Mouse (Mus musculus) stomach, embryonic 14.5 days (tissue): ENCODE measurements around the gene Olfr998. TPM values are rescaled to one million over a fixed set of nuclear protein-coding genes. Genes with fewer than 3 reads are reported as not detected.
"Not testable (repeated sequence)": the region's sequence is repeated elsewhere in the genome, so short reads cannot be mapped to it uniquely, and the experiment has no call there.

Source experiments
- ATAC-seq: fragments of 200-750 bp; cut with Nextera tagmentation; 2 replicates; pipeline ENCODE4 v1.8.0; 2017; ENCODE audit warnings: low read depth, moderate TSS enrichment; ENCODE audit not compliant: insufficient number of reproducible peaks, insufficient read depth, low FRiP score
- H3K27ac ChIP-seq: fragments of 300-500 bp; sonication (generic); 2 replicates; pipeline ENCODE4 v1.5.1; 2014; ENCODE audit warnings: mild to moderate bottlenecking, low read length, moderate library complexity, mixed read lengths
- H3K27me3 ChIP-seq: fragments of 300-500 bp; sonication (generic); 2 replicates; pipeline ENCODE4 v1.6.1; 2014; ENCODE audit warnings: low read length, control low read depth, mixed read lengths; ENCODE audit not compliant: control insufficient read depth, insufficient read depth
- H3K36me3 ChIP-seq: fragments of 300-500 bp; sonication (generic); 2 replicates; pipeline ENCODE4 v1.6.1; 2014; ENCODE audit warnings: mild to moderate bottlenecking, control low read depth, low read length, moderate library complexity, mixed read lengths; ENCODE audit not compliant: control insufficient read depth, insufficient read depth
- H3K4me1 ChIP-seq: fragments of 300-500 bp; sonication (generic); 2 replicates; pipeline ENCODE4 v1.6.1; 2014; ENCODE audit warnings: low read length, control low read depth, mixed read lengths; ENCODE audit not compliant: control insufficient read depth, insufficient read depth
- H3K4me2 ChIP-seq: fragments of 300-500 bp; sonication (generic); replicated peaks from 2 replicates; pipeline ENCODE4 v1.6.1; 2014; ENCODE audit warnings: low read depth, low read length, control low read depth
- H3K4me3 ChIP-seq: fragments of 300-500 bp; sonication (generic); 2 replicates; pipeline ENCODE4 v1.5.1; 2014; ENCODE audit warnings: low read depth, low read length, control low read depth
- H3K9ac ChIP-seq: fragments of 300-500 bp; sonication (generic); replicated peaks from 2 replicates; pipeline ENCODE4 v1.6.1; 2014; ENCODE audit warnings: low read depth, mild to moderate bottlenecking, control low read depth, low read length, moderate library complexity, mixed read lengths
- H3K9me3 ChIP-seq: fragments of 300-500 bp; sonication (generic); 2 replicates; pipeline ENCODE4 v1.6.1; 2016; ENCODE audit warnings: low read depth, low read length, control low read depth; ENCODE audit not compliant: control insufficient read depth
- WGBS: fragments of 180-500 bp; shearing (Covaris S2); extraction: QIAGEN DNeasy Blood & Tissue Kit; methylation state at CpG from one replicate; pipeline ENCODE4 v1.1.7; 2014; 5-methylcytosine and 5-hydroxymethylcytosine counted together
- polyA plus RNA-seq: library from polyadenylated mRNA; unstranded; fragments of >200 nt; fragmentation: Nextera tagmentation; extraction: Ambion mirVana; gene quantifications from 2 replicates; pipeline ENCODE4 v1.2.1, GENCODE M21; 2014

The Olfr998 gene
- polyA plus RNA-seq: not detected in 2 replicates

- not testable (repeated sequence) for H3K4me3 ChIP-seq, H3K36me3 ChIP-seq, H3K9me3 ChIP-seq, H3K9ac ChIP-seq, H3K27me3 ChIP-seq, H3K4me2 ChIP-seq, H3K4me1 ChIP-seq, H3K27ac ChIP-seq, ATAC-seq
- WGBS: 84% methylated on average over 2 of the region's 2 CpGs
These were observed at the start of gene Olfr998 for GRCm38 (mm10) chr2:85588648-85589047. Olfr998 (plus strand) TSS chr2:85588948.

GRCm38 (mm10) chr2:85554806-85555205 is 33.9 kb upstream of the Olfr998 start:
- Histone ChIP-seq H3K27ac (no peak overlapping the region), H3K4me3 (no peak overlapping the region), H3K9me3 (no peaks in the 10 kb centered on the region), H3K9ac (no peak overlapping the region), H3K36me3 (no peaks in the 10 kb centered on the region), H3K4me1 (no peaks in the 10 kb centered on the region), H3K27me3 (no peaks in the 10 kb centered on the region), H3K4me2 (no peak overlapping the region)
- WGBS: 61% methylated on average over 1 of the region's 1 CpGs
- no peak for ATAC-seq

GRCm38 (mm10) chr2:85560226-85560625 is 28.5 kb upstream of the Olfr998 start:
- Histone ChIP-seq H3K27me3 (no peaks in the 10 kb centered on the region), H3K9me3 (no peaks in the 10 kb centered on the region), H3K27ac (no peak overlapping the region), H3K4me1 (no peaks in the 10 kb centered on the region), H3K36me3 (no peaks in the 10 kb centered on the region), H3K4me2 (no peak overlapping the region), H3K4me3 (no peak overlapping the region), H3K9ac (no peak overlapping the region)
- no peak for ATAC-seq
- WGBS: 28% methylated on average over 4 of the region's 4 CpGs

GRCm38 (mm10) chr2:85561187-85561586 is 27.6 kb upstream of the Olfr998 start:
- no peak for ATAC-seq

GRCm38 (mm10) chr2:85578915-85579314 is 9.8 kb upstream of the Olfr998 start, which contains the start of gene Olfr996:
Olfr996 (plus strand) TSS chr2:85579215.
- no peak within 1 kb of the TSS for H3K4me3 ChIP-seq
- no peaks in the 10 kb centered on the region for H3K9me3 ChIP-seq
- no peaks in the 10 kb centered on the region for H3K4me1 ChIP-seq
- H3K27me3 ChIP-seq: no peaks in the 10 kb centered on the region
- no peak within 1 kb of the TSS for H3K9ac ChIP-seq
- H3K36me3 ChIP-seq: no peaks in the 10 kb centered on the region
- no peak for ATAC-seq
- H3K4me2 ChIP-seq: no peak within 1 kb of the TSS
- no peak within 1 kb of the TSS for H3K27ac ChIP-seq

More at GRCm38 (mm10) chr2:85561187-85561586, 27.6 kb upstream of the Olfr998 start:
- Histone ChIP-seq H3K9ac (no peak overlapping the region), H3K27me3 (no peaks in the 10 kb centered on the region), H3K4me1 (no peaks in the 10 kb centered on the region), H3K4me3 (no peak overlapping the region), H3K4me2 (no peak overlapping the region), H3K9me3 (no peaks in the 10 kb centered on the region), H3K27ac (no peak overlapping the region), H3K36me3 (no peaks in the 10 kb centered on the region)
- 21% methylated on average over 4 of the region's 4 CpGs for WGBS

GRCm38 (mm10) chr2:85611803-85612202 is 23.1 kb downstream of the Olfr998 start, which contains the start of gene Olfr1000:
Olfr1000 (minus strand) TSS chr2:85611903.
- H3K9ac ChIP-seq: no peak within 1 kb of the TSS
- no peaks in the 10 kb centered on the region for H3K4me1 ChIP-seq
- H3K27me3 ChIP-seq: no peaks in the 10 kb centered on the region
- no peaks in the 10 kb centered on the region for H3K9me3 ChIP-seq
- no peak within 1 kb of the TSS for H3K27ac ChIP-seq
- no peak for ATAC-seq
- no peak within 1 kb of the TSS for H3K4me2 ChIP-seq
- H3K4me3 ChIP-seq: no peak within 1 kb of the TSS
- no peaks in the 10 kb centered on the region for H3K36me3 ChIP-seq
- 77% methylated on average over 1 of the region's 1 CpGs for WGBS

Other genes with a start within 250 kb of the Olfr998 start
- not detected in 2 replicates for gene Olfr987, start 249.6 kb upstream of the Olfr998 start, polyA plus RNA-seq
- not detected in 2 replicates for gene Olfr988, start 225.7 kb upstream of the Olfr998 start, polyA plus RNA-seq
- gene Olfr992, start 179.5 kb upstream of the Olfr998 start, polyA plus RNA-seq: not detected in 2 replicates
- not detected in 2 replicates for gene Olfr993, start 174.1 kb upstream of the Olfr998 start, polyA plus RNA-seq
- not detected in 2 replicates for gene Olfr994, start 152.5 kb upstream of the Olfr998 start, polyA plus RNA-seq
- gene Olfr995, start 145.3 kb upstream of the Olfr998 start, polyA plus RNA-seq: not detected in 2 replicates
- gene 4833423E24Rik, start 69.9 kb upstream of the Olfr998 start, polyA plus RNA-seq: 3.3 and 3.4 TPM in 2 replicates
- gene Olfr996, start 9.7 kb upstream of the Olfr998 start, polyA plus RNA-seq: not detected in 2 replicates
- not detected in 2 replicates for gene Olfr1000, start 23.0 kb downstream of the Olfr998 start, polyA plus RNA-seq
- gene Olfr1002, start 61.8 kb downstream of the Olfr998 start, polyA plus RNA-seq: not detected in 2 replicates
- not detected in 2 replicates for gene Olfr154, start 75.5 kb downstream of the Olfr998 start, polyA plus RNA-seq
- gene Olfr1006, start 89.8 kb downstream of the Olfr998 start, polyA plus RNA-seq: not detected in 2 replicates
- gene Olfr1008, start 100.5 kb downstream of the Olfr998 start, polyA plus RNA-seq: not detected in 2 replicates
- not detected in 2 replicates for gene Olfr1009, start 126.5 kb downstream of the Olfr998 start, polyA plus RNA-seq
- gene Olfr1012, start 173.8 kb downstream of the Olfr998 start, polyA plus RNA-seq: not detected in 2 replicates
- not detected in 2 replicates for gene Olfr1013, start 178.2 kb downstream of the Olfr998 start, polyA plus RNA-seq
- not detected in 2 replicates for gene Olfr1014, start 183.8 kb downstream of the Olfr998 start, polyA plus RNA-seq
- not detected in 2 replicates for gene Olfr1015, start 193.1 kb downstream of the Olfr998 start, polyA plus RNA-seq
- gene Olfr1016, start 213.6 kb downstream of the Olfr998 start, polyA plus RNA-seq: not detected in 2 replicates
- gene Olfr1018, start 229.5 kb downstream of the Olfr998 start, polyA plus RNA-seq: not detected in 2 replicates